Comparison of ENCODE assay signal across 8 mouse cellular contexts in the genomic region with DNA sequence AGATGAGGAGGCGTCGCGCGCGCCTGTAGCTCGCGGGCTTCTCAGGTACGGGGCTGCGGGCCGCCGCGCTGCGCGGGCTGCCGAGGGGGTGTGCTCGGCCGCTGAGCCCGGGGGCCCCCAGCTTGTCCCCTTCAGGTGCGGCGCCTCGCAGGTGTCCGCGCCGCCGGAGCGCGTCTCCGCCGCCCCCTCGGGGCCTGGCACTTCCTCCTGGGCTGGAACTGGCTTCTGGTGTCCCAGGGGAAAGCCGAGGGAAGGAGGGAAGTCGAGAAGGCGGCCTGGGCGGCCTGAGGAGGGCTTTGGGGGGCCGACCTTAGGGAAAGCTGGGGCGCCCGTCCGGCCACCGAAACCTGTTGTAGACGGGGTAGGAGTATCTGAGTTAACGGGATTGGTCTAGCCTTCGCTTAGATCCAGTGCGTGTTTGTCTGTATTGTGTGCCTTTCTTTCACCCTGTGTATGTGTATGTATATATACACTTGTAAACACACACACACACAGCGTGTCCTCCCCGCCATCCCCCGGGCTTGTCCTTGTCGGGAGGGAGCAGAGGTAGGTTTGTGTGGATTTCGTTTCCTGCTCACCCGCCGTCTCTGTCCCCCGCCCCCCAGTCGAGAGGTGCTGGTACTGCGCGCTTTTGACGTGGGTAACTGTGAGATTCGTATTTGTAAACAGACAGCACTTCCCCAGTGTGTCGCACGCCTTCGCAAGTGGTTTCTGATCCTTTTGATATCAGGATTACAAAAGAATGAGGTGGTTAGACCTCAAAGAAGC. TPM values are rescaled to one million over a fixed set of nuclear protein-coding genes. Genes with fewer than 3 reads are reported as not detected.
A peak's percentile ranks its signal among the peaks of the same experiment; 100 is the strongest.
DNase-seq lines count a peak whose midpoint lies in the region; ATAC-seq and TF ChIP-seq lines count a peak whose summit lies in the region.

No protein-coding gene starts in this region.

- H3K4me1 ChIP-seq in CH12.LX (ENCODE audit: control insufficient read depth in 1 of 2, insufficient read depth in 2 of 2), result peaks cover 0 to 21% of the 10 kb centered on the region in 2 experiments; a peak in 2 of 4 replicates
- H3K4me1 ChIP-seq in forebrain, embryonic 10.5 days, result peaks cover 32% of the 10 kb centered on the region
- H3K4me1 ChIP-seq in heart, embryonic 15.5 days (replicated peaks), result peaks cover 10% of the 10 kb centered on the region
- peaks cover 9 to 17% of the 10 kb centered on the region in 2 experiments for H3K4me1 ChIP-seq in liver, embryonic 14.5 days (replicated peaks; ENCODE audit: control insufficient read depth in 2 of 2, insufficient read depth in 2 of 2, low read length in 1 of 2)
- peaks cover 10% of the 10 kb centered on the region for H3K4me1 ChIP-seq in stomach, embryonic 16.5 days (ENCODE audit: control insufficient read depth, insufficient read depth, low read length)

- in situ Hi-C loops in CH12.LX (cut with MboI; ENCODE audit: low pct_ligation_motif_present, low pct_unique_long_range_greater_than_20kb, low sequenced_read_pairs), result no loop called here

- no peaks in the 10 kb centered on the region for H3K27me3 ChIP-seq in CH12.LX (replicated peaks)
- H3K27me3 ChIP-seq in forebrain, embryonic 10.5 days (ENCODE audit: poor library complexity, severe bottlenecking), result no peaks in the 10 kb centered on the region
- H3K27me3 ChIP-seq in heart, embryonic 15.5 days, result no peaks in the 10 kb centered on the region
- no peaks in the 10 kb centered on the region for H3K27me3 ChIP-seq in liver, embryonic 14.5 days (ENCODE audit: control insufficient read depth, insufficient read depth, low read length)
- no peaks in the 10 kb centered on the region for H3K27me3 ChIP-seq in stomach, embryonic 16.5 days (ENCODE audit: control insufficient read depth, insufficient read depth, low read length)

- TF ChIP-seq CTCF in CH12.LX (conservative IDR thresholded peaks at IDR 0.05 in 1 of 2, IDR thresholded peaks at IDR 0.05 in 1 of 2; ENCODE audit: low read depth in 2 of 2, low read length in 2 of 2), result no peak
- peak; percentile 57 for TF ChIP-seq CTCF in liver, embryonic 14.5 days (IDR thresholded peaks at IDR 0.05; ENCODE audit: low read depth)

- peak overlapping the region; percentile 90 for H3K27ac ChIP-seq in CH12.LX (ENCODE audit: insufficient read depth, low read depth)
- H3K27ac ChIP-seq in forebrain, embryonic 10.5 days, result peak overlapping the region; percentile 98
- peak overlapping the region; percentile 97 for H3K27ac ChIP-seq in heart, embryonic 15.5 days
- H3K27ac ChIP-seq in liver, embryonic 14.5 days, result peak overlapping the region; percentile 63
- peak overlapping the region; percentile 97 for H3K27ac ChIP-seq in stomach, embryonic 16.5 days (ENCODE audit: low read length)

- TF ChIP-seq RAD21 in CH12.LX (IDR thresholded peaks at IDR 0.05; ENCODE audit: low read depth, low read length), result no peak

- H3K9me3 ChIP-seq in CH12.LX (replicated peaks; ENCODE audit: low read length), result no peaks in the 10 kb centered on the region
- peaks cover 9% of the 10 kb centered on the region; the same call in 1 of the 2 replicates for H3K9me3 ChIP-seq in forebrain, embryonic 10.5 days
- H3K9me3 ChIP-seq in heart, embryonic 15.5 days (replicated peaks), result no peaks in the 10 kb centered on the region
- H3K9me3 ChIP-seq in liver, embryonic 14.5 days (ENCODE audit: control insufficient read depth, low read length), result no peaks in the 10 kb centered on the region
- no peaks in the 10 kb centered on the region for H3K9me3 ChIP-seq in stomach, embryonic 16.5 days (replicated peaks; ENCODE audit: control insufficient read depth, low read length)

- H3K36me3 ChIP-seq in CH12.LX (replicated peaks in 1 of 2; ENCODE audit: control insufficient read depth in 1 of 2, insufficient read depth in 1 of 2, low read length in 1 of 2), result peaks cover 0 to 6% of the 10 kb centered on the region in 2 experiments
- peaks cover 23% of the 10 kb centered on the region for H3K36me3 ChIP-seq in forebrain, embryonic 10.5 days (replicated peaks)
- H3K36me3 ChIP-seq in heart, embryonic 15.5 days, result peaks cover 4% of the 10 kb centered on the region; the same call in 1 of the 2 replicates
- H3K36me3 ChIP-seq in liver, embryonic 14.5 days (replicated peaks; ENCODE audit: control insufficient read depth, insufficient read depth, low read depth), result no peaks in the 10 kb centered on the region
- no peaks in the 10 kb centered on the region for H3K36me3 ChIP-seq in stomach, embryonic 16.5 days (ENCODE audit: control insufficient read depth, insufficient read depth, low read length)

- dilution Hi-C loops in CH12.LX (cut with MboI; ENCODE audit: extremely low pct_ligation_motif_present, extremely low pct_unique_long_range_greater_than_20kb, low sequenced_read_pairs), result no loop called here

- TF ChIP-seq POLR2A in CH12.LX (IDR thresholded peaks at IDR 0.05; ENCODE audit: low read depth, low read length), result peak; percentile 34; the same call in 1 of the 2 replicates

- ATAC-seq in heart, embryonic 15.5 days (replicated peaks; ENCODE audit: insufficient number of reproducible peaks, insufficient read depth, low FRiP score, low read depth), result peak; percentile 54
- ATAC-seq in liver, embryonic 14.5 days (ENCODE audit: insufficient read depth), result peak; percentile 60
- peak; percentile 59 for ATAC-seq in stomach, embryonic 16.5 days (ENCODE audit: insufficient read depth, low FRiP score)

- H3K4me2 ChIP-seq in CH12.LX (ENCODE audit: insufficient read depth, low read depth, poor library complexity, severe bottlenecking), result no peak overlapping the region
- peak overlapping the region; percentile 87 for H3K4me2 ChIP-seq in heart, embryonic 15.5 days
- H3K4me2 ChIP-seq in liver, embryonic 14.5 days (ENCODE audit: low read depth), result peak overlapping the region; percentile 76
- peak overlapping the region; percentile 87 for H3K4me2 ChIP-seq in stomach, embryonic 16.5 days (ENCODE audit: low read depth, low read length)

- under 1% methylated on average over 59 of the region's 59 CpGs for WGBS in forebrain, embryonic 10.5 days
- under 1% methylated on average over 58 of the region's 59 CpGs for WGBS in heart, embryonic 15.5 days
- under 1% methylated on average over 58 of the region's 59 CpGs for WGBS in liver, embryonic 14.5 days (ENCODE audit: insufficient replicate concordance)
- WGBS in stomach, embryonic 16.5 days, result under 1% methylated on average over 52 of the region's 59 CpGs

- H3K79me2 ChIP-seq in CH12.LX (replicated peaks; ENCODE audit: control insufficient read depth, extremely low read depth, insufficient read depth, poor library complexity, severe bottlenecking), result peaks cover 29% of the 10 kb centered on the region

- peak overlapping the region; percentile 61 to 87 (median 80) for H3K4me3 ChIP-seq in CH12.LX (replicated peaks in 1 of 3; ENCODE audit: low read depth in 2 of 3, low read length in 2 of 3, poor library complexity in 1 of 3)
- peak overlapping the region; percentile 86 for H3K4me3 ChIP-seq in forebrain, embryonic 10.5 days
- peak overlapping the region; percentile 61 for H3K4me3 ChIP-seq in heart, embryonic 15.5 days
- peak overlapping the region; percentile 60 to 93 for H3K4me3 ChIP-seq in liver, embryonic 14.5 days (ENCODE audit: insufficient read depth in 1 of 2, low read depth in 2 of 2, low read length in 2 of 2)
- peak overlapping the region; percentile 99 for H3K4me3 ChIP-seq in stomach, embryonic 16.5 days (replicated peaks; ENCODE audit: low read length)

- peak; percentile 87 for DNase-seq in CH12.LX (ENCODE audit: extremely low read depth)
- peak; percentile 47 for DNase-seq in c-Kit-negative CD71-positive TER-119-positive erythroid progenitor cells, embryonic 14.5 days (ENCODE audit: low read depth, low spot score)
- peak; percentile 61 for DNase-seq in forebrain, embryonic 10.5 days (ENCODE audit: extremely low spot score, low spot score)
- peak; percentile 62 to 77 for DNase-seq in kidney, postnatal 25 days
- peak; percentile 53 to 62 (median 54) for DNase-seq in liver, embryonic 14.5 days (ENCODE audit: low read depth in 3 of 3, low spot score in 3 of 3)
- peak; percentile 66 for DNase-seq in neural tube, embryonic 10.5 days (ENCODE audit: extremely low spot score, low spot score)

- peak overlapping the region; percentile 85 for H3K9ac ChIP-seq in CH12.LX (ENCODE audit: insufficient read depth, low read depth)
- H3K9ac ChIP-seq in heart, embryonic 15.5 days, result peak overlapping the region; percentile 89
- peak overlapping the region; percentile 92 for H3K9ac ChIP-seq in liver, embryonic 14.5 days (replicated peaks)
- H3K9ac ChIP-seq in stomach, embryonic 16.5 days (ENCODE audit: low read length), result peak overlapping the region; percentile 98

- TF ChIP-seq EP300 in CH12.LX (IDR thresholded peaks at IDR 0.05; ENCODE audit: low read length), result peak; percentile 51; the same call in 1 of the 2 replicates
- no peak for TF ChIP-seq EP300 in liver, embryonic 14.5 days (IDR thresholded peaks at IDR 0.05; ENCODE audit: low read depth)

TF ChIP-seq in CH12.LX, 34 proteins besides CTCF, POLR2A, EP300 and RAD21 (continues in another document):
- TF ChIP-seq IRF4 (IDR thresholded peaks at IDR 0.05; ENCODE audit: low read depth, low read length) (peak; percentile 49), ZMIZ1 (IDR thresholded peaks at IDR 0.05; ENCODE audit: low read depth, low read length) (no peak), SMC3 (IDR thresholded peaks at IDR 0.05; ENCODE audit: low read depth, low read length) (no peak; the same call in 1 of the 2 replicates), MXI1 (IDR thresholded peaks at IDR 0.05; ENCODE audit: low read depth, low read length) (peak; percentile 93), SIN3A (IDR thresholded peaks at IDR 0.05; ENCODE audit: low read length) (peak; percentile 95)

RNA-seq across cellular contexts. Expression of gene Tut4, which starts 1.1 kb away (rescaled TPM):
- 22.0 and 26.3 TPM in 2 replicates for total RNA-seq in CH12.LX (2012; rRNA removed)
- 20.9 and 23.5 TPM in 2 replicates for total RNA-seq in CH12.LX (2014; rRNA removed)
- 40.2 and 67.4 TPM in 2 replicates for polyA plus RNA-seq in CH12.LX (2012; ENCODE audit: insufficient read length, low read depth)
- polyA plus RNA-seq in forebrain, embryonic 10.5 days (2016; fragmentation: Nextera tagmentation; extraction: Ambion mirVana), result 83.3 and 85.1 TPM in 2 replicates
- polyA plus RNA-seq in heart, embryonic 15.5 days (2015; fragmentation: Nextera tagmentation; extraction: Ambion mirVana), result 38.0 and 43.5 TPM in 2 replicates
- 22.3 and 29.7 TPM in 2 replicates for polyA plus RNA-seq in liver, embryonic 14.5 days (2012; rRNA removed)
- polyA plus RNA-seq in liver, embryonic 14.5 days (2014; fragmentation: Nextera tagmentation; extraction: Ambion mirVana), result 11.3 and 11.7 TPM in 2 replicates
- 46.2 and 49.3 TPM in 2 replicates for polyA plus RNA-seq in stomach, embryonic 16.5 days (2015; fragmentation: Nextera tagmentation; extraction: Ambion mirVana)

RNA-seq across cellular contexts. Expression of gene Gpx7, which starts 53.6 kb away (rescaled TPM):
- total RNA-seq in CH12.LX (2012; rRNA removed) (not detected in 2 replicates), CH12.LX (2014; rRNA removed) (not detected in 2 replicates)
- not detected in 2 replicates for polyA plus RNA-seq in CH12.LX (2012; ENCODE audit: insufficient read length, low read depth)
- polyA plus RNA-seq in forebrain, embryonic 10.5 days (2016; fragmentation: Nextera tagmentation; extraction: Ambion mirVana), result 30.5 and 34.8 TPM in 2 replicates
- 60.4 and 60.6 TPM in 2 replicates for polyA plus RNA-seq in heart, embryonic 15.5 days (2015; fragmentation: Nextera tagmentation; extraction: Ambion mirVana)
- 5.8 and 6.6 TPM in 2 replicates for polyA plus RNA-seq in liver, embryonic 14.5 days (2012; rRNA removed)
- 7.6 and 8.2 TPM in 2 replicates for polyA plus RNA-seq in liver, embryonic 14.5 days (2014; fragmentation: Nextera tagmentation; extraction: Ambion mirVana)
- polyA plus RNA-seq in stomach, embryonic 16.5 days (2015; fragmentation: Nextera tagmentation; extraction: Ambion mirVana), result 63.3 and 66.6 TPM in 2 replicates

Comparison
In these comparisons a context has a peak if more than half of its experiments do, and no peak if none do; other contexts are left out.
1. Peak in every context shown above with its lines: DNase-seq, ATAC-seq, H3K4me3 ChIP-seq and H3K27ac ChIP-seq.